Mouse (Mus musculus): ENCODE data around the gene Nlgn1.
A peak's percentile ranks its signal among the peaks of the same experiment; 100 is the strongest.
"Not testable (repeated sequence)": the region's sequence is repeated elsewhere in the genome, so short reads cannot be mapped to it uniquely, and the experiment has no call there.

Nlgn1 gene

GRCm38 (mm10) chr3:25653010-25653409, 679.2 kb downstream of the Nlgn1 start:
- no peak for DNase-seq (ENCODE audit: low spot score in 2 of 2)

- DNase-seq (ENCODE audit: low spot score in 2 of 2), result no peak
Measured at GRCm38 (mm10) chr3:25645895-25646691, 686.2 kb downstream of the Nlgn1 start.

- DNase-seq (ENCODE audit: low spot score in 2 of 2), result no peak
Measured at GRCm38 (mm10) chr3:25629198-25629597, 703.1 kb downstream of the Nlgn1 start.

GRCm38 (mm10) chr3:25606597-25606996, 725.7 kb downstream of the Nlgn1 start:
- no peak for DNase-seq (ENCODE audit: low spot score in 2 of 2)

GRCm38 (mm10) chr3:25597513-25597912, 734.7 kb downstream of the Nlgn1 start:
- DNase-seq (ENCODE audit: low spot score in 2 of 2), result no peak

- no peak for DNase-seq (ENCODE audit: low spot score in 2 of 2)
Measured at GRCm38 (mm10) chr3:25575526-25575925, 756.7 kb downstream of the Nlgn1 start.

GRCm38 (mm10) chr3:25574840-25575239, 757.4 kb downstream of the Nlgn1 start:
- DNase-seq (ENCODE audit: low spot score in 2 of 2), result no peak

- not testable (repeated sequence) for DNase-seq (ENCODE audit: low spot score in 2 of 2)
Measured at GRCm38 (mm10) chr3:25558513-25558912, 773.7 kb downstream of the Nlgn1 start.

- peak in 1 of 2 experiments; percentile 49 for DNase-seq (ENCODE audit: low spot score in 2 of 2)
Measured at GRCm38 (mm10) chr3:25549097-25549496, 783.2 kb downstream of the Nlgn1 start.

GRCm38 (mm10) chr3:25524236-25524635, 808.0 kb downstream of the Nlgn1 start:
- DNase-seq (ENCODE audit: low spot score in 2 of 2), result not testable (repeated sequence)

- no peak for DNase-seq (ENCODE audit: low spot score in 2 of 2)
Measured at GRCm38 (mm10) chr3:25463051-25463450, 869.2 kb downstream of the Nlgn1 start.

- DNase-seq (ENCODE audit: low spot score in 2 of 2), result no peak
Measured at GRCm38 (mm10) chr3:25456250-25456860, 875.9 kb downstream of the Nlgn1 start.

- DNase-seq (ENCODE audit: low spot score in 2 of 2), result no peak
Measured at GRCm38 (mm10) chr3:25452314-25452713, 879.9 kb downstream of the Nlgn1 start.

- DNase-seq (ENCODE audit: low spot score in 2 of 2), result no peak
Measured at GRCm38 (mm10) chr3:25450471-25450870, 881.8 kb downstream of the Nlgn1 start.

- DNase-seq (ENCODE audit: low spot score in 2 of 2), result no peak
Measured at GRCm38 (mm10) chr3:25449356-25449755, 882.9 kb downstream of the Nlgn1 start.

- peak; percentile 32 to 60 for DNase-seq (ENCODE audit: low spot score in 2 of 2)
Measured at GRCm38 (mm10) chr3:25447181-25447580, 885.1 kb downstream of the Nlgn1 start.

- DNase-seq (ENCODE audit: low spot score in 2 of 2), result no peak
Measured at GRCm38 (mm10) chr3:25443657-25444056, 888.6 kb downstream of the Nlgn1 start.

- DNase-seq (ENCODE audit: low spot score in 2 of 2), result no peak
Measured at GRCm38 (mm10) chr3:25442617-25443016, 889.6 kb downstream of the Nlgn1 start.

GRCm38 (mm10) chr3:25426931-25427330, 905.3 kb downstream of the Nlgn1 start:
- no peak for DNase-seq (ENCODE audit: low spot score in 2 of 2)

GRCm38 (mm10) chr3:25412003-25412402, 920.3 kb downstream of the Nlgn1 start:
- DNase-seq (ENCODE audit: low spot score in 2 of 2), result no peak

All from frontal cortex, postnatal 36 days (tissue).